Mouse (Mus musculus) MEL (cell line): ENCODE data around the gene Dnajc22. TPM values are rescaled to one million over a fixed set of nuclear protein-coding genes. Genes with fewer than 3 reads are reported as not detected.
A peak's percentile ranks its signal among the peaks of the same experiment; 100 is the strongest.

Experiments used
- DNase-seq: peaks from one replicate; pipeline ENCODE4 v3.0.0; 2011; ENCODE audit warnings: low read depth, low spot score
- H3K27ac ChIP-seq: 2 replicates; pipeline ENCODE4 v1.5.1; 2012; ENCODE audit warnings: low read depth, mild to moderate bottlenecking, control low read depth, low read length, moderate library complexity; ENCODE audit not compliant: control insufficient read depth
- H3K27me3 ChIP-seq, 2 experiments: fragments of 150-350 bp in 1 of 2; sonication (generic) in 1 of 2; 2 replicates each; pipeline ENCODE4 v1.6.1; 2012; ENCODE audit warnings: low read length in 2 of 2, mild to moderate bottlenecking in 2 of 2, improper control_type of control experiment in 1 of 2, moderate library complexity in 1 of 2; ENCODE audit not compliant: insufficient read depth in 2 of 2, control insufficient read depth in 1 of 2
- H3K36me3 ChIP-seq, 2 experiments: 2 replicates each; pipeline ENCODE4 v1.6.1; 2012 to 2014; ENCODE audit warnings: low read length in 2 of 2, improper control_type of control experiment in 1 of 2, inconsistent platforms in 1 of 2, mild to moderate bottlenecking in 1 of 2; ENCODE audit not compliant: insufficient read depth in 2 of 2, control insufficient read depth in 1 of 2
- H3K4me1 ChIP-seq, 2 experiments: fragments of 150-350 bp in 1 of 2; sonication (generic) in 1 of 2; 2 replicates each; pipeline ENCODE4 v1.6.1; 2012; ENCODE audit warnings: low read length in 2 of 2, improper control_type of control experiment in 1 of 2, mild to moderate bottlenecking in 1 of 2; ENCODE audit not compliant: insufficient read depth in 2 of 2, control insufficient read depth in 1 of 2
- H3K4me3 ChIP-seq, 2 experiments: fragments of 150-350 bp in 1 of 2; sonication (generic) in 1 of 2; 2 replicates each; pipeline ENCODE4 v1.5.1; 2012; ENCODE audit warnings: low read depth in 2 of 2, low read length in 2 of 2, mild to moderate bottlenecking in 2 of 2, moderate library complexity in 2 of 2, control low read depth in 1 of 2, improper control_type of control experiment in 1 of 2; ENCODE audit not compliant: control insufficient read depth in 1 of 2, insufficient read depth in 1 of 2
- H3K79me2 ChIP-seq: 2 replicates; pipeline ENCODE4 v1.6.1; 2012; ENCODE audit warnings: mild to moderate bottlenecking, low read length, moderate library complexity; ENCODE audit not compliant: control insufficient read depth, poor library complexity, insufficient read depth
- H3K9ac ChIP-seq: 2 replicates; pipeline ENCODE4 v1.6.1; 2012; ENCODE audit warnings: low read depth, mild to moderate bottlenecking, control low read depth, low read length, moderate library complexity; ENCODE audit not compliant: control insufficient read depth, poor library complexity, severe bottlenecking
- H3K9me3 ChIP-seq: fragments of 150-350 bp; sonication (generic); replicated peaks from 2 replicates; pipeline ENCODE4 v1.6.1; 2012; ENCODE audit warnings: mild to moderate bottlenecking, low read length, improper control_type of control experiment, moderate library complexity; ENCODE audit not compliant: insufficient read depth
- CTCF ChIP-seq, 3 experiments: IDR thresholded peaks in 2 of 3; conservative IDR thresholded peaks in 1 of 3; 2 replicates each; pipeline ENCODE4 v1.5.1; 2011 to 2012; ENCODE audit warnings: low read length in 3 of 3, low read depth in 2 of 3, mild to moderate bottlenecking in 2 of 3, improper control_type of control experiment in 1 of 3, inconsistent platforms in 1 of 3, mixed read lengths in 1 of 3, moderate library complexity in 1 of 3; ENCODE audit not compliant: control insufficient read depth in 1 of 3, insufficient read depth in 1 of 3, poor library complexity in 1 of 3, severe bottlenecking in 1 of 3
- E2F4 ChIP-seq: IDR thresholded peaks from 2 replicates; pipeline ENCODE4 v1.6.1; 2011; ENCODE audit warnings: low read depth, low read length, improper control_type of control experiment, borderline replicate concordance
- ETS1 ChIP-seq: IDR thresholded peaks from 2 replicates; pipeline ENCODE4 v1.6.1; 2012; ENCODE audit warnings: low read depth, mild to moderate bottlenecking, inconsistent platforms, low read length, improper control_type of control experiment, moderate library complexity
- GABPA ChIP-seq: IDR thresholded peaks from 2 replicates; pipeline ENCODE4 v1.6.1; 2012; ENCODE audit warnings: low read depth, mild to moderate bottlenecking, inconsistent platforms, low read length, improper control_type of control experiment, moderate library complexity
- HCFC1 ChIP-seq: IDR thresholded peaks from 2 replicates; pipeline ENCODE4 v1.6.1; 2012; ENCODE audit warnings: low read depth, mild to moderate bottlenecking, inconsistent platforms, low read length, improper control_type of control experiment, moderate library complexity
- JUND ChIP-seq: IDR thresholded peaks from 2 replicates; pipeline ENCODE4 v1.6.1; 2011; ENCODE audit warnings: low read depth, mild to moderate bottlenecking, improper control_type of control experiment, low read length
- KAT2A ChIP-seq: conservative IDR thresholded peaks from 2 replicates; pipeline ENCODE4 v1.6.1; 2012; ENCODE audit warnings: low read depth, low read length, improper control_type of control experiment, inconsistent platforms
- MAFK ChIP-seq: IDR thresholded peaks from 2 replicates; pipeline ENCODE4 v1.6.1; 2011; ENCODE audit warnings: low read depth, mild to moderate bottlenecking, low read length, improper control_type of control experiment, borderline replicate concordance
- MXI1 ChIP-seq: IDR thresholded peaks from 2 replicates; pipeline ENCODE4 v1.6.1; 2011; ENCODE audit warnings: mild to moderate bottlenecking, low read depth, low read length, improper control_type of control experiment
- MYC ChIP-seq: IDR thresholded peaks from 2 replicates; pipeline ENCODE4 v1.6.1; 2011; ENCODE audit warnings: low read depth, mild to moderate bottlenecking, low read length, improper control_type of control experiment, moderate library complexity
- NELFE ChIP-seq: IDR thresholded peaks from 2 replicates; pipeline ENCODE4 v1.6.1; 2011; ENCODE audit warnings: low read depth, low read length, improper control_type of control experiment
- NRF1 ChIP-seq: IDR thresholded peaks from 2 replicates; pipeline ENCODE4 v1.6.1; 2014; ENCODE audit warnings: low read depth, mild to moderate bottlenecking, inconsistent platforms, low read length, improper control_type of control experiment, moderate library complexity; ENCODE audit not compliant: poor library complexity, insufficient read depth, severe bottlenecking
- RAD21 ChIP-seq: IDR thresholded peaks from 2 replicates; pipeline ENCODE4 v1.6.1; 2011; ENCODE audit warnings: mild to moderate bottlenecking, low read depth, low read length, improper control_type of control experiment
- SIN3A ChIP-seq: IDR thresholded peaks from 2 replicates; pipeline ENCODE4 v1.6.1; 2012; ENCODE audit warnings: low read length, improper control_type of control experiment, inconsistent platforms
- SMC3 ChIP-seq: IDR thresholded peaks from 2 replicates; pipeline ENCODE4 v1.6.1; 2011; ENCODE audit warnings: low read depth, low read length, improper control_type of control experiment
- TBP ChIP-seq: IDR thresholded peaks from 2 replicates; pipeline ENCODE4 v1.8.0; 2011; ENCODE audit warnings: low read depth, low read length, improper control_type of control experiment
- TCF12 ChIP-seq: IDR thresholded peaks from 2 replicates; pipeline ENCODE4 v1.6.1; 2014; ENCODE audit warnings: low read depth, mild to moderate bottlenecking, inconsistent platforms, low read length, improper control_type of control experiment, moderate library complexity
- UBTF ChIP-seq: IDR thresholded peaks from 2 replicates; pipeline ENCODE4 v1.6.1; 2012; ENCODE audit warnings: low read depth, mild to moderate bottlenecking, inconsistent platforms, low read length, improper control_type of control experiment, moderate library complexity, borderline replicate concordance; ENCODE audit not compliant: insufficient read depth
- ZKSCAN1 ChIP-seq: IDR thresholded peaks from 2 replicates; pipeline ENCODE4 v1.6.1; 2012; ENCODE audit warnings: low read depth, mild to moderate bottlenecking, inconsistent platforms, low read length, improper control_type of control experiment, moderate library complexity
- ZMIZ1 ChIP-seq: IDR thresholded peaks from 2 replicates; pipeline ENCODE4 v1.6.1; 2012; ENCODE audit warnings: low read depth, mild to moderate bottlenecking, inconsistent platforms, low read length, improper control_type of control experiment, moderate library complexity
- ZNF384 ChIP-seq: IDR thresholded peaks from 2 replicates; pipeline ENCODE4 v1.6.1; 2012; ENCODE audit warnings: low read depth, mild to moderate bottlenecking, inconsistent platforms, low read length, improper control_type of control experiment
- polyA plus RNA-seq, 2 experiments: library from polyadenylated mRNA; stranded (reverse) in 1 of 2; unstranded in 1 of 2; fragments of >175 nt in 1 of 2; fragments of >200 nt in 1 of 2; gene quantifications; 2 replicates each; pipeline versions ENCODE4 v1.2.1 to v1.2.4; 2012; ENCODE audit warnings: low replicate concordance in 2 of 2, low read depth in 1 of 2; ENCODE audit not compliant: insufficient read length in 2 of 2, insufficient read depth in 1 of 2, missing spikeins in 1 of 2
- total RNA-seq: library from RNA; depleted of rRNA; stranded (reverse); fragments of 300-350 nt; gene quantifications from 2 replicates; pipeline ENCODE4 v1.2.3, GENCODE M21; 2012

The Dnajc22 gene
- total and polyA plus RNA-seq, 3 experiments, result 3.2 to 5.3 TPM; not detected in 1

DNA sequence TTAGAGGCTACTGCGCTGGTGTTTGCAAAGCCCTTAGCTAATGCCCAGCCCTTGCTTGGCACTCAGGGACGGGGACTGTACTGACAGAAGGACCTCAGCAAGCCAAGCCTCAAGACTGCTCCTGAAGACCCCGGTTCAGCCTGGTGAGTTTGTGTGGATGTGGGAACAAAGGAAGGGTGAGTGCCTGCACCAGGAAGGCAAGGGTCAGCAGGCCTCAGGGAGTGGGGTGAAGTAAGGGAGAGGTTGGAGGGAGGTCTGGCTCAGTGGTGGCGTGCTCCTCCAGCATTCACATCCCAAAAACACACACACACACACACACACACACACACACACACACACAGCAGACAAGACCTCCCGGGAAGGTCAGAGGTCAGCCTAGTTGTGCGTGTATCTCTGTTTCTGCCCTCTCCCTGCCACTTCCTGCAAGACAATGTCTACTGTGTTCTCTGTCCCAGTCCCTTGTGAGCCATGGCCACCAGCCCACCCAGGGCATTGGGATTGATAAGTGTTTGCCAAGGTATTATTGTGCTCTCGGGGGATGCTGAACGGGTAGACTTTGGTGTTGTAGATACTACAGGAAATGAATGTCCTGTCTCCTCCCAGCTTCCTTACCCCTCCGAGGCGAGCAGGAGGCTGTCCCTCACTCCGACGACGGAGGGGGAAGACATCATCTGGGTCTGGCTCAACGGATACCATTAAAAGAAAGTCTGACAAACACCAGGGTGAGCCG lies 14.6 kb upstream of the Dnajc22 start:
- H3K4me1 ChIP-seq, result peaks cover 2 to 5% of the 10 kb centered on the region in 2 experiments; a peak in 2 of 4 replicates
- peaks cover 8 to 9% of the 10 kb centered on the region in 2 experiments for H3K36me3 ChIP-seq
- no peaks in the 10 kb centered on the region for H3K9me3 ChIP-seq
- DNase-seq, result no peak
- no peak for TF ChIP-seq TBP
- no peak for TF ChIP-seq UBTF
- no peak for TF ChIP-seq NELFE
- no peak for TF ChIP-seq HCFC1
- TF ChIP-seq MAFK, result no peak
- TF ChIP-seq JUND, result no peak
- H3K9ac ChIP-seq, result no peak overlapping the region
- peaks cover 20% of the 10 kb centered on the region for H3K79me2 ChIP-seq
- H3K27ac ChIP-seq, result no peak overlapping the region
- no peaks in the 10 kb centered on the region for H3K27me3 ChIP-seq
- H3K4me3 ChIP-seq, result no peak overlapping the region

DNA sequence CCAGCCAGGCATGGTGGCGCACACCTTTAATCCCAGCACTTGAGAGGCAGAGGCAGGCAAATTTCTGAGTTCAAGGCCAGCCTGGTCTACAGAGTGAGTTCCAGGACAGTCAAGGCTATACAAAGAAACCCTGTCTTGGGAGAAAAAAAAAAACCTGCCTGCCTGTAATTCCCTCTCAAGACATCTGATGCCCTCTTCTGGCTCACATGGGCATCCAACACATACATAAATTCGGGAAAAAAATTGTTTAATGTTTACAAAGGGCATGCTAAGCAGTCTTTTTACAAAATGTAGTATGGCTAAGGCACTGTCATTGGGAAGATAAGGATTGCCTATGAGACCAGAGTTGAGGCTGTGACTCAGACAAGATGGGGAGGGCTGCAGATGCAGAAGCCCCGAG lies 13.2 kb upstream of the Dnajc22 start:
- Histone ChIP-seq H3K27me3 (no peaks in the 10 kb centered on the region), H3K36me3 (peaks cover 8 to 9% of the 10 kb centered on the region in 2 experiments), H3K4me3 (no peak overlapping the region), H3K27ac (no peak overlapping the region), H3K9ac (no peak overlapping the region), H3K9me3 (no peaks in the 10 kb centered on the region), H3K79me2 (peaks cover 17% of the 10 kb centered on the region), H3K4me1 (peaks cover 2 to 5% of the 10 kb centered on the region in 2 experiments; a peak in 2 of 4 replicates)
- TF ChIP-seq CTCF (IDR thresholded peaks at IDR 0.05 in 2 of 3, conservative IDR thresholded peaks at IDR 0.05 in 1 of 3; ENCODE audit: control insufficient read depth in 1 of 3, insufficient read depth in 1 of 3, low read depth in 2 of 3, low read length in 3 of 3, poor library complexity in 1 of 3, severe bottlenecking in 1 of 3) (peak in 1 of 3 experiments; percentile 13; a peak in 1 of 6 replicates), MXI1 (no peak), ZNF384 (peak; percentile 51), HCFC1 (no peak), SMC3 (0 out of 2 replicates have a peak, but pooled peaks have one; percentile 9)
- no peak for DNase-seq

DNA sequence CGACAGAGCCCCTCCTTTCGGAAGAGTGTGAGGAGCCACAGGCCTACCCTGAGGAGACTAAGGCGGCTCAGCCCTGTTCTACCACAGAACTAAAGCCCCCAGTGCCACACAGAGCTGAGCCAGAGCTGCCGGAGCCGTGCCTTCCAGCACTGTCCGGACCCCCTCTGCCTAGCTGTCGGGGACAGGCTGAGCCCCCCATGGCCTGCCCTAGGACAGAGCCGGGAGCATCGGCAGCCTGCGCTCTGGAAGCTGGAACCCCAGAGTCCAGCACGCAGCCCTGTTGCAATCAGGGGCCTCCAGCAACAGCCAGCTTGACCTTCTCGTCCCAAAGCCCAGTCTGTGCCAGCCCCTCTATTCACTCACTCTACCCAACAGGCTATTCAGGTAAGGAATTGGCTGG lies 10.6 kb upstream of the Dnajc22 start:
- H3K36me3 ChIP-seq, result peaks cover 0 to 9% of the 10 kb centered on the region in 2 experiments; a peak in 2 of 4 replicates
- H3K4me3 ChIP-seq, result no peak overlapping the region
- H3K4me1 ChIP-seq, result no peaks in the 10 kb centered on the region
- H3K27ac ChIP-seq, result no peak overlapping the region
- DNase-seq, result no peak
- TF ChIP-seq ZNF384 (no peak), KAT2A (no peak), GABPA (no peak), MXI1 (no peak), NRF1 (no peak), MYC (no peak), CTCF (IDR thresholded peaks at IDR 0.05 in 2 of 3, conservative IDR thresholded peaks at IDR 0.05 in 1 of 3; ENCODE audit: control insufficient read depth in 1 of 3, insufficient read depth in 1 of 3, low read depth in 2 of 3, low read length in 3 of 3, poor library complexity in 1 of 3, severe bottlenecking in 1 of 3) (no peak), SMC3 (no peak), JUND (no peak), NELFE (no peak), ZKSCAN1 (no peak), RAD21 (no peak), TCF12 (no peak), ETS1 (no peak), ZMIZ1 (no peak), SIN3A (no peak), E2F4 (no peak)
- no peaks in the 10 kb centered on the region for H3K9me3 ChIP-seq
- H3K27me3 ChIP-seq, result no peaks in the 10 kb centered on the region
- no peak overlapping the region for H3K9ac ChIP-seq
- no peaks in the 10 kb centered on the region; the same call in 1 of the 2 replicates for H3K79me2 ChIP-seq
